Mouse (Mus musculus): ENCODE data around the gene Bmp10. TPM values are rescaled to one million over a fixed set of nuclear protein-coding genes. Genes with fewer than 3 reads are reported as not detected.
"Not testable (repeated sequence)": the region's sequence is repeated elsewhere in the genome, so short reads cannot be mapped to it uniquely, and the experiment has no call there.

Gene Bmp10
- polyA plus RNA-seq, 1 experiment from 2014 or later = not detected

DNA sequence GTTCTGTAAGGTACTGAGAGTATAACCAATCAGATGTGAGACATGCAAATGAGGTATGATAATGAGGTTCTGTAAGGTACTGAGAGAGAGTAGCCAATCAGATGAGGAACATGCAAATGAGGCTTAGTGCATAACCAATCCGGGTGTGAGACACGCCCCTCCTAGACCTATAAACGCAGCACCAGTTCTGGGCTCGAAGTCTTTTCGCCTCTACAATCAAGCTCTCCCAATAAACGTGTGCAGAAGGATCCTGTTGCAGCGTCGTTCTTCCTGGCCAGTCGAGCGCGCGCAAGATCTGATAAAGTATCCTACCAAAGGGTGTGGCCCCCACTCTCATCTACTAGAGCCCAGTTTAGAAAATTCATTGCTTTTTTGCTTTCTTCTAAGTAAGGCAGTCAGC lies 41.3 kb downstream of the Bmp10 start:
- not testable (repeated sequence) for ATAC-seq (ENCODE audit: low FRiP score, low TSS enrichment); H3K27me3 ChIP-seq (ENCODE audit: insufficient read depth, low read length); H3K9me3 ChIP-seq (ENCODE audit: low read length); H3K4me1 ChIP-seq (ENCODE audit: insufficient read depth, low read length); H3K4me2 ChIP-seq (replicated peaks; ENCODE audit: low read depth, low read length); H3K27ac ChIP-seq (ENCODE audit: low read length); H3K9ac ChIP-seq (replicated peaks; ENCODE audit: low read length); H3K4me3 ChIP-seq (ENCODE audit: low read length); H3K36me3 ChIP-seq (ENCODE audit: insufficient read depth, low read length)
- 64% methylated on average over 12 of the region's 12 CpGs for WGBS

DNA sequence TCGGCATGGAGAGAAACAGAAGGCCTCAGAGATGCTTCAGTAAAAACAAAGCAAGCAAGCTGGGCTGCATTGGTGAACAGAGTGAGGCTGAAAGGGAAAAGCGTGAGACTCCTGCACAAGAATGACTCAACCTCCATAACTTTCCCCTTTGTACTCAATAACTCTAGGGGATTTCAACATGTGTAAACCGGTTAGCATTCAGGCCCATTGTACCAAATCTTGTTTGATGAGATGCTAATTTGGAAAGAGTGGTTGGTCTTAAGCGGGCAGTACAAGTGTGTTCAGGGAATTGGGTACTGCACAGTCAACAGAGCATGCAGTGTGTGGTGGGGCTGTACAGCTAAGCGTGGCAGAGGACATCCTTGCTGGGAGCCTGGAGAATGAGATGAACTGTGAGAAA lies 46.4 kb downstream of the Bmp10 start:
- no peak overlapping the region for H3K4me3 ChIP-seq (ENCODE audit: low read length)
- no peaks in the 10 kb centered on the region for H3K36me3 ChIP-seq (ENCODE audit: insufficient read depth, low read length)
- no peak for ATAC-seq (ENCODE audit: low FRiP score, low TSS enrichment)
- no peaks in the 10 kb centered on the region for H3K27me3 ChIP-seq (ENCODE audit: insufficient read depth, low read length)
- 0 out of 2 replicates have a peak, but pooled peaks cover 4% of the 10 kb centered on the region for H3K4me1 ChIP-seq (ENCODE audit: insufficient read depth, low read length)
- no peaks in the 10 kb centered on the region for H3K9me3 ChIP-seq (ENCODE audit: low read length)
- 82% methylated on average over 5 of the region's 5 CpGs for WGBS
- no peak overlapping the region for H3K9ac ChIP-seq (replicated peaks; ENCODE audit: low read length)
- no peak overlapping the region for H3K4me2 ChIP-seq (replicated peaks; ENCODE audit: low read depth, low read length)
- no peak overlapping the region for H3K27ac ChIP-seq (ENCODE audit: low read length)

DNA sequence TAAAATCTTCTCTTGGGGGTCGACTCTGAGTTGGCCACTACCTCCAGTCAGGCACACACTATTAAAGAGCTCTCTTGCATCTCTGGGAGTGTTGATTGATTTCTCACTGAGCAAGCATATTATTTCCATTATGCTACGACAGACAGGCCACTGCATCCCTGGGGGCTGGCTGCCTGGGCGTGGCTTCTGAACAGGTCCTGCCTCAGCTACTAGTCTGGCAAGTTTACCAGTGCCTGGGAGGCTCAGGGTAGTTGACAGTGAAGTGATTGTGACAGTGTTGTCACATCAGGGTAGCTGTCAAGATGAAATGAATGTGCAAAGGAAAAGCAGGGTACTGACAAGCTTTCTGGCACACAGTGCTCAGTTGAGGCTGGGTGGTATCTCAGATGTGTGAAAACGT lies 50.1 kb downstream of the Bmp10 start:
- H3K27ac ChIP-seq (ENCODE audit: low read length) = no peak overlapping the region
- H3K36me3 ChIP-seq (ENCODE audit: insufficient read depth, low read length) = no peaks in the 10 kb centered on the region
- WGBS = 50% methylated on average over 4 of the region's 4 CpGs
- no peak overlapping the region for H3K4me2 ChIP-seq (replicated peaks; ENCODE audit: low read depth, low read length)
- H3K27me3 ChIP-seq (ENCODE audit: insufficient read depth, low read length) = no peaks in the 10 kb centered on the region
- H3K9me3 ChIP-seq (ENCODE audit: low read length) = no peaks in the 10 kb centered on the region; the same call in 1 of the 2 replicates
- ATAC-seq (ENCODE audit: low FRiP score, low TSS enrichment) = no peak
- H3K4me3 ChIP-seq (ENCODE audit: low read length) = no peak overlapping the region
- no peak overlapping the region for H3K9ac ChIP-seq (replicated peaks; ENCODE audit: low read length)
- peaks cover 7% of the 10 kb centered on the region for H3K4me1 ChIP-seq (ENCODE audit: insufficient read depth, low read length)

DNA sequence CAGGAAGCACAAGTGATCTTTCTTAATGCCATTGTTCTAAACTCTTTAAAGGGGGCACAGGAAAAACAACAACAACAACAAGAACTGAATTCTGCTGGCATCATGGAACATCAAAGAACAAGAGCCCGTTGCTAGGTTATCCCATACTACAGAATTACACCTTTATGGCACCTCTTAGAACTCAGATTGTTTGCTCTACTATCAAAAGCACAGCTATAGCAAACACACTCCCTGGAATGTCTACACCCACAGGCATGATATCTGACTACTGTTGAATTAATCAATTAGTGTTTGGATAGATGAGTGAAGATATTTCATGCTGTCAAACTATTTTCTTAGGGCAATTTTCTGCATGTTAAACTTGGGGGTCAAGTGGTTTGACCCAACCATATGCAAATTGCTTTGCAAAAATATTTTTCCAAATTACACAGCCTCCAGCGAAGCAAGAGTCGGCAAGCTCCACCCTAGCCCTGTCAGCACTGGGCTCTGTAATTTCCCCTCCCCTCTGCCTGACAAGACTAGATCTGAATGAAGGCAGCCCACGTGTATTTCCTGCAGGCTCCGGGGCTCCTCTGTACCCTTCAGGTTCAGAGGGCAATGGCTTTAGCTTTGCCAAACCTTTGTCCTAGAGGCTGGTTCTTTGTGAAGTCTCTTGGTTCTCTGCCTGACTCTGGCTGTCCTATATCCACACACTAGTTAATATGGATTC lies 50.7 kb downstream of the Bmp10 start:
- ATAC-seq (ENCODE audit: low FRiP score, low TSS enrichment) = no peak
- no peaks in the 10 kb centered on the region; the same call in 1 of the 2 replicates for H3K9me3 ChIP-seq (ENCODE audit: low read length)
- no peaks in the 10 kb centered on the region for H3K27me3 ChIP-seq (ENCODE audit: insufficient read depth, low read length)
- H3K4me1 ChIP-seq (ENCODE audit: insufficient read depth, low read length) = peaks cover 9% of the 10 kb centered on the region
- 32% methylated on average over 5 of the region's 5 CpGs for WGBS
- no peak overlapping the region for H3K27ac ChIP-seq (ENCODE audit: low read length)
- H3K4me3 ChIP-seq (ENCODE audit: low read length) = no peak overlapping the region
- no peak overlapping the region for H3K9ac ChIP-seq (replicated peaks; ENCODE audit: low read length)
- no peaks in the 10 kb centered on the region for H3K36me3 ChIP-seq (ENCODE audit: insufficient read depth, low read length)
- no peak overlapping the region for H3K4me2 ChIP-seq (replicated peaks; ENCODE audit: low read depth, low read length)

DNA sequence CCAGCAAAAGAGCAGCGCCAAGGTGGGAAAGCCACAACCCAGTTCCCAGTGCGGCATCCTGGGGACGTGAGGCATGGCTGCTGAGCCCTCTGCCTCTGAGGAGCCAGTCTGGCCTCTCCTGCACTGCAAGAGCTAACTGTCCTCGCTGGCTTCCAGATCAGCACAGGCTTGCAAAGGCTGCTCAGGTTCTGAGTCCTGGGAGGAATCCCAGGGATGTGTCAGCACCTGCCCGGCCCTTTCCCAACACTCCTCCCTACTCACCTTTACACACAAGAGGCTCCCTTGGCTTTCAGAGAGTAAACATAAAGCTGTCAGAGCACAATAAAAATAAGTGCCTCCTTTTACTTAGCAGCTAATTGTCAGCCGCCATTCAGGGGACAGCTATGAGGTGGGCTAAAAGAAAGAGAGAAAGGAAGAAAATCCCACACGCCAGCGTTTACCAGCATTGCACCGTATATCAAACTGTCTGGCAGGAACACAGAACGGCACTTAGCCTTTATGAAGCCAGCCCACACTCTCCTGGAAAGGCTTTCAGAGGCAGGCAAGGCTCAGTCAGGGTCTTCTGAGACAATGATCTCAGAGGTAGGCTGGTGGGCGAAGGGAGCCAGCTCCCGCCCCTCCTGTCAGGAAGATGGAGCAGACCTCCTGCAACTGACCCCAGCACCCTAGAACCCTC lies 54.6 kb downstream of the Bmp10 start:
- no peaks in the 10 kb centered on the region; the same call in 1 of the 2 replicates for H3K9me3 ChIP-seq (ENCODE audit: low read length)
- no peaks in the 10 kb centered on the region for H3K27me3 ChIP-seq (ENCODE audit: insufficient read depth, low read length)
- no peak overlapping the region for H3K9ac ChIP-seq (replicated peaks; ENCODE audit: low read length)
- H3K4me2 ChIP-seq (replicated peaks; ENCODE audit: low read depth, low read length) = no peak overlapping the region
- no peak for ATAC-seq (ENCODE audit: low FRiP score, low TSS enrichment)
- peaks cover 9% of the 10 kb centered on the region for H3K4me1 ChIP-seq (ENCODE audit: insufficient read depth, low read length)
- 31% methylated on average over 12 of the region's 12 CpGs for WGBS
- H3K36me3 ChIP-seq (ENCODE audit: insufficient read depth, low read length) = no peaks in the 10 kb centered on the region
- H3K4me3 ChIP-seq (ENCODE audit: low read length) = no peak overlapping the region
- H3K27ac ChIP-seq (ENCODE audit: low read length) = no peak overlapping the region

DNA sequence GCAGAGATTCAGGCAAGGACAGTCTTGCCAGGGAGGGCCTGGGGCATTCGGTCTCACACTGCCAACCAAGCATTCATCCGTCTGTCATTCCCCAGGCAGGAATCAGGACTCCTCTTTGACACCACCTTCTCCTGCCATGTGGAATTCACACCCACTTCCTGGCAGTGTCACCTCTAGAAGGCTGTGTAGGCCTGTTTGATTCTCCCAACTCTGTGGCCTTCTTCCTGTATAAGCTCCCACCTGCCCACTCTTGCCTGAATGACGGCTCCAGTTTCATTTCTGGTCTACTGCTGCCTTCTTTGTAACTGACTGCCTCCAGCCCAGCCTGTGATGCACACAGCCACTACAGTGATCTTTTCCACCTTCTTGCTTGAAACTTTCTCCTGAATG lies 55.1 kb downstream of the Bmp10 start:
- H3K4me3 ChIP-seq (ENCODE audit: low read length) = no peak overlapping the region
- H3K9ac ChIP-seq (replicated peaks; ENCODE audit: low read length) = no peak overlapping the region
- WGBS = 32% methylated on average over 3 of the region's 3 CpGs
- H3K4me2 ChIP-seq (replicated peaks; ENCODE audit: low read depth, low read length) = no peak overlapping the region
- H3K9me3 ChIP-seq (ENCODE audit: low read length) = no peaks in the 10 kb centered on the region; the same call in 1 of the 2 replicates
- no peaks in the 10 kb centered on the region for H3K27me3 ChIP-seq (ENCODE audit: insufficient read depth, low read length)
- no peak overlapping the region for H3K27ac ChIP-seq (ENCODE audit: low read length)
- no peaks in the 10 kb centered on the region for H3K36me3 ChIP-seq (ENCODE audit: insufficient read depth, low read length)
- H3K4me1 ChIP-seq (ENCODE audit: insufficient read depth, low read length) = peaks cover 9% of the 10 kb centered on the region
- ATAC-seq (ENCODE audit: low FRiP score, low TSS enrichment) = no peak

DNA sequence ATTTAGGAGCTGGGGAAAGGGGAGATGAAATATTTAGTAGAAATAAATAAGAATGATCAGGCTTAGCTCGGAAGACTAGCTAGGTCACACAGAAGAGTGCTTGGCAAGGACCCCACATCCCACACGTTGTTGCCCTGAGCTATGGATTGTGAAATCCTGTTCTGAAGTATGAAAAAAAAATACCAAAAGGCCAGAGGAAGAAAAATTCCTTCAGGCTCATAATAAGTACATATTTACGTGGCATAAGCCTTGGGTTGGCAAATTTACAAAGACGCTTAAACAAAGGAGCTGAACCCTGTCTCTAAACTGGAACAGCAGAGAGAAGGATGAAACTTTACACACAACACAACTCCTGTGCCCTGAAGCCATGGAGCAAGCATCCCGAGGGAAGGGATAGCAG lies 56.0 kb downstream of the Bmp10 start:
- Histone ChIP-seq H3K4me2 (replicated peaks; ENCODE audit: low read depth, low read length) (no peak overlapping the region), H3K36me3 (ENCODE audit: insufficient read depth, low read length) (no peaks in the 10 kb centered on the region), H3K4me3 (ENCODE audit: low read length) (no peak overlapping the region), H3K4me1 (ENCODE audit: insufficient read depth, low read length) (peaks cover 7% of the 10 kb centered on the region), H3K9me3 (ENCODE audit: low read length) (no peaks in the 10 kb centered on the region; the same call in 1 of the 2 replicates), H3K27ac (ENCODE audit: low read length) (no peak overlapping the region), H3K27me3 (ENCODE audit: insufficient read depth, low read length) (no peaks in the 10 kb centered on the region), H3K9ac (replicated peaks; ENCODE audit: low read length) (no peak overlapping the region)
- no peak for ATAC-seq (ENCODE audit: low FRiP score, low TSS enrichment)
- WGBS = 70% methylated on average over 5 of the region's 5 CpGs

Other genes starting within 250 kb of the Bmp10 start
- gene Antxr1, start 93.2 kb upstream of the Bmp10 start, polyA plus RNA-seq (2015; fragmentation: Nextera tagmentation; extraction: Ambion mirVana) = 5.2 and 5.5 TPM in 2 replicates
- not detected in 2 replicates for gene Gkn1, start 78.1 kb upstream of the Bmp10 start, polyA plus RNA-seq (2015; fragmentation: Nextera tagmentation; extraction: Ambion mirVana)
- not detected in 2 replicates for gene Gkn2, start 55.6 kb upstream of the Bmp10 start, polyA plus RNA-seq (2015; fragmentation: Nextera tagmentation; extraction: Ambion mirVana)
- 0.35 and 0.56 TPM in 2 replicates for gene Gkn3, start 40.1 kb upstream of the Bmp10 start, polyA plus RNA-seq (2015; fragmentation: Nextera tagmentation; extraction: Ambion mirVana)
- gene Arhgap25, start 104.3 kb downstream of the Bmp10 start, polyA plus RNA-seq (2015; fragmentation: Nextera tagmentation; extraction: Ambion mirVana) = 5.4 and 6.3 TPM in 2 replicates
- 5.0 and 5.1 TPM in 2 replicates for gene Prokr1, start 161.7 kb downstream of the Bmp10 start, polyA plus RNA-seq (2015; fragmentation: Nextera tagmentation; extraction: Ambion mirVana)
- 18.1 and 18.7 TPM in 2 replicates for gene Aplf, start 243.2 kb downstream of the Bmp10 start, polyA plus RNA-seq (2015; fragmentation: Nextera tagmentation; extraction: Ambion mirVana)